Mouse (Mus musculus) gastrocnemius, postnatal 4 days (tissue): ENCODE data around the gene Usp18. TPM values are rescaled to one million over a fixed set of nuclear protein-coding genes. Genes with fewer than 3 reads are reported as not detected.

ENCODE experiments used
- DNase-seq, 2 experiments: peaks; one replicate each; pipeline ENCODE4 v3.0.0; 2021 to 2022; ENCODE audit warnings: low spot score in 2 of 2, mixed read lengths in 2 of 2
- long read RNA-seq, 2 experiments: library from polyadenylated mRNA; stranded (forward); transcript quantifications; one replicate each; pipeline ENCODE4 v2.0.0; 2021
- total RNA-seq, 2 experiments: library from RNA; stranded (reverse); gene quantifications; 2 replicates each; pipeline ENCODE4 v1.2.3; 2021

Gene Usp18
- 1 to 10 TPM; 1.0 to 1.2 TPM for total RNA-seq
- long read RNA-seq, experiment 1, partial matches to known transcripts = 0 of 1 reads
- long read RNA-seq, experiment 1, other reads (novel, unspliced or antisense) = 1 of 1 reads
- long read RNA-seq, experiment 2, partial matches to known transcripts = 0 of 1 reads
- long read RNA-seq, experiment 2, other reads (novel, unspliced or antisense) = 0 of 1 reads

- peak; percentile 78 to 86 for DNase-seq
Measured at GRCm38 (mm10) chr6:121245127-121246036, at the start of gene Usp18. TSS of gene Usp18 (plus strand) at chr6:121245906.

- no peak for DNase-seq
Measured at GRCm38 (mm10) chr6:121197807-121198365, 47.8 kb upstream of the Usp18 start.

- DNase-seq = no peak
Measured at GRCm38 (mm10) chr6:121200458-121200857, 45.2 kb upstream of the Usp18 start.

GRCm38 (mm10) chr6:121202026-121202425 lies 43.7 kb upstream of the Usp18 start:
- DNase-seq = no peak

GRCm38 (mm10) chr6:121206481-121206880 lies 39.2 kb upstream of the Usp18 start:
- DNase-seq = no peak

- DNase-seq = no peak
Measured at GRCm38 (mm10) chr6:121209584-121209983, 36.1 kb upstream of the Usp18 start.

- DNase-seq = peak in 1 of 2 experiments; percentile 31
Measured at GRCm38 (mm10) chr6:121210149-121210925, 35.4 kb upstream of the Usp18 start, which contains the start of gene Tuba8. TSS of gene Tuba8 (plus strand) at chr6:121210696.

- no peak for DNase-seq
Measured at GRCm38 (mm10) chr6:121210926-121211289, 34.8 kb upstream of the Usp18 start.

- no peak for DNase-seq
Measured at GRCm38 (mm10) chr6:121211743-121212142, 34.0 kb upstream of the Usp18 start.

GRCm38 (mm10) chr6:121212988-121213387 lies 32.7 kb upstream of the Usp18 start:
- no peak for DNase-seq

GRCm38 (mm10) chr6:121214221-121214620 lies 31.5 kb upstream of the Usp18 start:
- no peak for DNase-seq

- no peak for DNase-seq
Measured at GRCm38 (mm10) chr6:121214667-121215330, 30.9 kb upstream of the Usp18 start.

GRCm38 (mm10) chr6:121215336-121215735 lies 30.4 kb upstream of the Usp18 start:
- no peak for DNase-seq

GRCm38 (mm10) chr6:121215896-121216295 lies 29.8 kb upstream of the Usp18 start:
- DNase-seq = no peak

GRCm38 (mm10) chr6:121216589-121217255 lies 29.0 kb upstream of the Usp18 start:
- DNase-seq = no peak

- DNase-seq = no peak
Measured at GRCm38 (mm10) chr6:121218002-121218401, 27.7 kb upstream of the Usp18 start.

- DNase-seq = no peak
Measured at GRCm38 (mm10) chr6:121219406-121219805, 26.3 kb upstream of the Usp18 start.

- no peak for DNase-seq
Measured at GRCm38 (mm10) chr6:121220181-121220580, 25.5 kb upstream of the Usp18 start.

- DNase-seq = no peak
Measured at GRCm38 (mm10) chr6:121221876-121222597, 23.7 kb upstream of the Usp18 start.

- no peak for DNase-seq
Measured at GRCm38 (mm10) chr6:121223001-121223400, 22.7 kb upstream of the Usp18 start.
